8 mouse cellular contexts compared by ENCODE assay signal in the genomic region with DNA sequence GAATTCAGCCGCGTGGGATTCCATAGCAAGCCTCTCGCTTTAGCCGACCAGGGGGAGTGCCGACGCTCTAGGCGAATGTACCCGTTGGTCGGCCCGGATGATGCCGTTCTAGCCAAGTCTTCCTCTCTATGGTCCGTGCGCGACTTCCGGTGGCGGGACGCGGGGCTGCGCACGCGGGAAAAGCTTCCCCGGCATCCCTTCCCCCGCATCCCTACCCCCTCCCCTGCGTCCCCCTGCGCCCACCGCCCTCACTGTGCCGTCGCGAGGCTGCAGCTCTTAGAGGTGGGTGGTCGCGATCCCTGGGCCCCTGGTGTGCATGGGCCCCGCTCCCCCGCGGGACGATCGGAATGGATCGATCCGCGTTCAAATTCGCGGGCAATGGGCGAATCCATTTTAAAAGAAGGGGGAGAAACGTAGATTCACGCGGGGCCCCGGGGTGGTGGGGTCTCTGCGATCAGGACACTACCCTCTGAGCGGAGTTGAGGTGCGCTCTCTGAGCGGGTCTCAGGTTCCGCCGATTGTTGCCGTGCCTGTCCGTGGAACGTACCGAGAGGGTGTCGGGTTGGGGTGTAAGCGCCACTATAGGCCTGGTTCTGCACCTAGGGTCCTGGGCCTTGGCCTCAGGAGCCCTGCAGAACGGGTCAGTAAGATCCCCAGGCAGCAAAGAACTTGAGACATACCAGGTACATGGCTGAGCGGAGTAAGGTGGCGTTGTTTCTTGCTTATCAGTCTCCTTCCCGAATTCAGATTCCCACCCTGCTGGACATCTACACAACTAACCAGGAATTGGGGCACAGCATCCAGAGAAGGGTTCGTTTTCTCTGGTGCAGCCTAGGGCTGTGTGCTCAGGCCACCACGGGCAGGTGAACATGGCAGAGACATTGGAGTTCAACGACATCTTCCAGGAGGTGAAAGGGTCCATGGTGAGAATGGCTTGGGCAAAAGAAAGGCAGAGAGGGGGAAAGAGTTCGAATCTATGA. TPM values are rescaled to one million over a fixed set of nuclear protein-coding genes. Genes with fewer than 3 reads are reported as not detected.
DNase-seq lines count a peak whose midpoint lies in the region; ATAC-seq and TF ChIP-seq lines count a peak whose summit lies in the region.

A gene (plus strand): TSS at position 188 of the 980 bp plus-strand sequence.
A gene (minus strand): TSS at position 416 of the 980 bp plus-strand sequence.

- H3K9me3 ChIP-seq in MEL (replicated peaks; ENCODE audit: insufficient read depth, low read length) = no peaks in the 10 kb centered on the region
- no peaks in the 10 kb centered on the region for H3K9me3 ChIP-seq in forebrain, embryonic 15.5 days
- no peaks in the 10 kb centered on the region for H3K9me3 ChIP-seq in lung, embryonic 15.5 days

- TF ChIP-seq CTCF in MEL (IDR thresholded peaks at IDR 0.05 in 2 of 3, conservative IDR thresholded peaks at IDR 0.05 in 1 of 3; ENCODE audit: control insufficient read depth in 1 of 3, insufficient read depth in 1 of 3, low read depth in 2 of 3, low read length in 3 of 3, poor library complexity in 1 of 3, severe bottlenecking in 1 of 3) = 0 out of 6 replicates have a peak, but pooled peaks of 1 of the 3 experiments have one; percentile 0
- TF ChIP-seq CTCF in olfactory bulb, adult 2 months (IDR thresholded peaks at IDR 0.05; ENCODE audit: insufficient read depth, low read depth, low read length) = no peak

- peak; percentile 98 for ATAC-seq in forebrain, embryonic 15.5 days (replicated peaks)
- peak; percentile 94 for ATAC-seq in lung, embryonic 15.5 days (ENCODE audit: borderline replicate concordance, extremely low read depth, low FRiP score, low TSS enrichment)

- TF ChIP-seq POLR2A in MEL (IDR thresholded peaks at IDR 0.05; ENCODE audit: control insufficient read depth in 1 of 2, insufficient read depth in 1 of 2, low read depth in 1 of 2, low read length in 2 of 2, poor library complexity in 1 of 2) = peak in 1 of 2 experiments; percentile 76; a peak in 2 of 4 replicates
- peak; percentile 50 for TF ChIP-seq POLR2A in olfactory bulb, adult 2 months (IDR thresholded peaks at IDR 0.05; ENCODE audit: insufficient read depth, low read depth, low read length)

- H3K9ac ChIP-seq in MEL (ENCODE audit: control insufficient read depth, low read depth, low read length, poor library complexity, severe bottlenecking) = peak within 1 kb of the TSS; percentile 81
- H3K9ac ChIP-seq in forebrain, embryonic 15.5 days (replicated peaks) = peak within 1 kb of the TSS; percentile 98
- H3K9ac ChIP-seq in lung, embryonic 15.5 days = peak within 1 kb of the TSS; percentile 90

- H3K4me3 ChIP-seq in MEL (ENCODE audit: control insufficient read depth in 1 of 2, insufficient read depth in 1 of 2, low read depth in 2 of 2, low read length in 2 of 2) = peak within 1 kb of the TSS; percentile 70 to 83
- H3K4me3 ChIP-seq in forebrain, embryonic 15.5 days = peak within 1 kb of the TSS; percentile 87
- H3K4me3 ChIP-seq in lung, embryonic 15.5 days = peak within 1 kb of the TSS; percentile 87
- H3K4me3 ChIP-seq in olfactory bulb, adult 2 months (ENCODE audit: insufficient read depth, low read depth, low read length) = peak within 1 kb of the TSS; percentile 85

- WGBS in forebrain, embryonic 15.5 days = 1% methylated on average over 66 of the region's 66 CpGs
- under 1% methylated on average over 66 of the region's 66 CpGs for WGBS in lung, embryonic 15.5 days
- under 1% methylated on average over 66 of the region's 66 CpGs for WGBS in olfactory bulb, adult 2 months

- peaks cover 21% of the 10 kb centered on the region for H3K79me2 ChIP-seq in MEL (ENCODE audit: control insufficient read depth, insufficient read depth, low read length, poor library complexity)

- H3K27ac ChIP-seq in MEL (ENCODE audit: control insufficient read depth, low read depth, low read length) = peak within 1 kb of the TSS; percentile 25
- H3K27ac ChIP-seq in forebrain, embryonic 15.5 days (replicated peaks) = peak within 1 kb of the TSS; percentile 74
- H3K27ac ChIP-seq in lung, embryonic 15.5 days = peak within 1 kb of the TSS; percentile 78
- H3K27ac ChIP-seq in olfactory bulb, adult 2 months (ENCODE audit: insufficient read depth, low read depth, low read length) = peak within 1 kb of the TSS; percentile 45

- peaks cover 0 to 18% of the 10 kb centered on the region in 2 experiments; a peak in 3 of 4 replicates for H3K4me1 ChIP-seq in MEL (ENCODE audit: control insufficient read depth in 1 of 2, insufficient read depth in 2 of 2, low read length in 2 of 2)
- peaks cover 18% of the 10 kb centered on the region for H3K4me1 ChIP-seq in forebrain, embryonic 15.5 days
- H3K4me1 ChIP-seq in lung, embryonic 15.5 days = peaks cover 9% of the 10 kb centered on the region; the same call in 1 of the 2 replicates
- peaks cover 3% of the 10 kb centered on the region for H3K4me1 ChIP-seq in olfactory bulb, adult 2 months (ENCODE audit: control insufficient read depth, insufficient read depth, low read length)

- DNase-seq in MEL (ENCODE audit: low read depth, low spot score) = peak; percentile 95
- peak; percentile 89 for DNase-seq in cerebellum, adult 11-12 months
- DNase-seq in heart, postnatal 25 days (ENCODE audit: low spot score) = peak; percentile 72
- DNase-seq in layer of hippocampus, adult 8-10 months (ENCODE audit: low spot score in 2 of 2) = peak; percentile 85 to 93
- peak; percentile 78 to 85 for DNase-seq in thymus, adult 18-20 months

- H3K36me3 ChIP-seq in MEL (ENCODE audit: control insufficient read depth in 1 of 2, insufficient read depth in 2 of 2, low read length in 2 of 2) = peaks cover 16 to 21% of the 10 kb centered on the region in 2 experiments
- H3K36me3 ChIP-seq in forebrain, embryonic 15.5 days = peaks cover 30% of the 10 kb centered on the region
- peaks cover 32% of the 10 kb centered on the region for H3K36me3 ChIP-seq in lung, embryonic 15.5 days

- H3K27me3 ChIP-seq in MEL (ENCODE audit: control insufficient read depth in 1 of 2, insufficient read depth in 2 of 2, low read length in 2 of 2) = no peaks in the 10 kb centered on the region; a peak in 1 of 4 replicates
- H3K27me3 ChIP-seq in forebrain, embryonic 15.5 days = no peaks in the 10 kb centered on the region
- no peaks in the 10 kb centered on the region for H3K27me3 ChIP-seq in lung, embryonic 15.5 days

- no peak for TF ChIP-seq EP300 in MEL (IDR thresholded peaks at IDR 0.05; ENCODE audit: low read depth in 1 of 2, low read length in 2 of 2)

- H3K4me2 ChIP-seq in forebrain, embryonic 15.5 days (replicated peaks) = peak within 1 kb of the TSS; percentile 74
- H3K4me2 ChIP-seq in lung, embryonic 15.5 days = peak within 1 kb of the TSS; percentile 68

- TF ChIP-seq RAD21 in MEL (IDR thresholded peaks at IDR 0.05; ENCODE audit: low read depth, low read length) = no peak

- intact Hi-C loops in heart, postnatal 25 days (cut with DNase I) = no loop called here

TF ChIP-seq in MEL, 35 proteins besides CTCF, POLR2A, EP300 and RAD21 (continues in another document):
- peak; percentile 92 for TF ChIP-seq HCFC1 (IDR thresholded peaks at IDR 0.05; ENCODE audit: low read depth, low read length)
- TF ChIP-seq ETS1 (IDR thresholded peaks at IDR 0.05; ENCODE audit: low read depth, low read length) = peak; percentile 34; the same call in 1 of the 2 replicates
- 0 out of 2 replicates have a peak, but pooled peaks have one; percentile 53 for TF ChIP-seq ZMIZ1 (IDR thresholded peaks at IDR 0.05; ENCODE audit: low read depth, low read length)
- TF ChIP-seq ZKSCAN1 (IDR thresholded peaks at IDR 0.05; ENCODE audit: low read depth, low read length) = no peak
- TF ChIP-seq NELFE (IDR thresholded peaks at IDR 0.05; ENCODE audit: low read depth, low read length) = peak; percentile 79
- TF ChIP-seq MYB (IDR thresholded peaks at IDR 0.05; ENCODE audit: low read depth, low read length) = no peak
- TF ChIP-seq E2F4 (IDR thresholded peaks at IDR 0.05; ENCODE audit: borderline replicate concordance, low read depth, low read length) = peak; percentile 92; the same call in 1 of the 2 replicates
- no peak for TF ChIP-seq USF1 (IDR thresholded peaks at IDR 0.05; ENCODE audit: low read depth, low read length)
- TF ChIP-seq MYC (IDR thresholded peaks at IDR 0.05; ENCODE audit: low read depth, low read length) = peak; percentile 95
- no peak for TF ChIP-seq UBTF (IDR thresholded peaks at IDR 0.05; ENCODE audit: borderline replicate concordance, insufficient read depth, low read depth, low read length)
- TF ChIP-seq TCF12 (IDR thresholded peaks at IDR 0.05; ENCODE audit: low read depth, low read length) = peak; percentile 67
- no peak for TF ChIP-seq BHLHE40 (IDR thresholded peaks at IDR 0.05; ENCODE audit: borderline replicate concordance, low read depth, low read length)
- peak; percentile 89 for TF ChIP-seq SIN3A (IDR thresholded peaks at IDR 0.05; ENCODE audit: low read length)
- peak; percentile 79; the same call in 1 of the 2 replicates for TF ChIP-seq MAX (IDR thresholded peaks at IDR 0.05; ENCODE audit: low read length)
- TF ChIP-seq ELF1 (IDR thresholded peaks at IDR 0.05; ENCODE audit: low read depth, low read length) = peak; percentile 69
- no peak for TF ChIP-seq ZC3H11A (IDR thresholded peaks at IDR 0.05; ENCODE audit: low read depth, low read length)

RNA-seq across cellular contexts. Expression of the first gene that starts in this region (rescaled TPM):
- total RNA-seq in MEL (2012; rRNA removed) = 239 and 256 TPM in 2 replicates
- polyA plus RNA-seq in MEL (2012; ENCODE audit: insufficient read depth in 1 of 2, insufficient read length in 2 of 2, low read depth in 1 of 2, low replicate concordance in 2 of 2, missing spikeins in 1 of 2) = 100 to 1,000 TPM; 420 to 875 TPM
- polyA plus RNA-seq in forebrain, embryonic 15.5 days (2015; fragmentation: Nextera tagmentation; extraction: Ambion mirVana) = 229 and 235 TPM in 2 replicates
- total RNA-seq in heart, postnatal 25 days (2021) = 10 to 100 TPM; 35.5 to 40.8 TPM
- total RNA-seq in layer of hippocampus, adult 8-10 months (2022) = 100 to 1,000 TPM; 111 to 137 (median 126) TPM
- 298 and 303 TPM in 2 replicates for polyA plus RNA-seq in lung, embryonic 15.5 days (2015; fragmentation: Nextera tagmentation; extraction: Ambion mirVana)
- not detected in 2 replicates for polyA plus RNA-seq in olfactory bulb, adult 2 months (2012; ENCODE audit: insufficient read depth, insufficient read length, low replicate concordance, missing spikeins)

RNA-seq across cellular contexts. Expression of the second gene that starts in this region (rescaled TPM):
- total RNA-seq in MEL (2012; rRNA removed) = 0.26 TPM in 1 of 2 replicates, not detected in the other
- under 1 TPM in 1 of 2 experiments, not detected in 1; 0.36 TPM for polyA plus RNA-seq in MEL (2012; ENCODE audit: insufficient read depth in 1 of 2, insufficient read length in 2 of 2, low read depth in 1 of 2, low replicate concordance in 2 of 2, missing spikeins in 1 of 2)
- 0.75 and 1.1 TPM in 2 replicates for polyA plus RNA-seq in forebrain, embryonic 15.5 days (2015; fragmentation: Nextera tagmentation; extraction: Ambion mirVana)
- under 1 TPM; 0.26 to 0.42 TPM for total RNA-seq in heart, postnatal 25 days (2021)
- 1 to 10 TPM; 2.1 to 2.6 (median 2.3) TPM for total RNA-seq in layer of hippocampus, adult 8-10 months (2022)
- polyA plus RNA-seq in lung, embryonic 15.5 days (2015; fragmentation: Nextera tagmentation; extraction: Ambion mirVana) = 0.77 and 0.91 TPM in 2 replicates
- polyA plus RNA-seq in olfactory bulb, adult 2 months (2012; ENCODE audit: insufficient read depth, insufficient read length, low replicate concordance, missing spikeins) = not detected in 2 replicates

Comparison
In these comparisons a context has a peak if more than half of its experiments do, and no peak if none do; other contexts are left out.
1. Peak in every context shown above with its lines: DNase-seq, ATAC-seq, H3K4me3 ChIP-seq and H3K27ac ChIP-seq.
2. H3K27ac ChIP-seq: peak in every context shown above with its lines; median percentile 78 in lung, embryonic 15.5 days; 74 in forebrain, embryonic 15.5 days; 45 in olfactory bulb, adult 2 months; 25 in MEL.